Mouse (Mus musculus): Measurements from ENCODE around the gene Hs1bp3. TPM values are rescaled to one million over a fixed set of nuclear protein-coding genes. Genes with fewer than 3 reads are reported as not detected.

Gene Hs1bp3
- total and polyA plus RNA-seq, 2 experiments from 2014 or later = 9.5 to 9.7 TPM

DNA sequence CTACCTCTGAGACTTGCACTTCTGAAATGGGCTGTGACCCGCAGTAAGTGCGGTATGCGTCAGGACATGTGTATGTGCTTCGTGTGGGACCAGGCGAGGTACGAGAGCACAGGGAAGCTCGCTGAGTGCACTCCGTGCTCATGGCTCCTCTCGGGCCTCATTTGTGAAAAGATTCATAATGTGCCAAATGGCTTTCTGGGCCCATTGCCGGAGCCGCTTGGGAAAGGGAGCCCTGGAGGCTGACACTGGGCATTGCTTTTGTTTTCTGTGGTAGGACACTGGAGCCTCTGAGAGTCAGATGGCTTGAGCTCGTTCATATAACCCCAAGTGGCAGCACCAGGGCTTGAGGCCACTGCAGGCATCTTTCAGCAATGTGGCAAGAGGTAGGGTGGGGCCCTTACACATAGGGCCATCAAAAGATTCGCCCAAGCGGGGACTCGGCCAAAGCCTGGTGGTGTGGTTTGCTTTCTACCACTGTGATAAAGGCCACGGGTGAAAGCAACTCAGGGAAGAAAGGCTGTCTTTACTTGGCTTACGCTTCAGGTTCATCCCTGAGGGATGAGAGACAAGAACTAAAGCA, 12.8 kb downstream of the Hs1bp3 start:
- Histone ChIP-seq H3K27me3 (ENCODE audit: control insufficient read depth, insufficient read depth, low read length) (no peaks in the 10 kb centered on the region), H3K27ac (ENCODE audit: low read depth) (no peak overlapping the region), H3K4me3 (ENCODE audit: low read depth, low read length) (no peak overlapping the region), H3K4me1 (ENCODE audit: control insufficient read depth, insufficient read depth) (peaks cover 1% of the 10 kb centered on the region; the same call in 1 of the 2 replicates), H3K36me3 (replicated peaks; ENCODE audit: control insufficient read depth, insufficient read depth, low read length) (peaks cover 42% of the 10 kb centered on the region), H3K9me3 (replicated peaks; ENCODE audit: control insufficient read depth, low read length) (no peaks in the 10 kb centered on the region), H3K9ac (replicated peaks; ENCODE audit: low read depth, low read length) (no peak overlapping the region), H3K4me2 (ENCODE audit: low read depth, low read length) (no peak overlapping the region)
- DNase-seq (ENCODE audit: low spot score) (no peak), ATAC-seq (ENCODE audit: insufficient read depth, low read depth) (no peak)
- 90% methylated on average over 17 of the region's 17 CpGs for WGBS
- TF ChIP-seq EP300 (IDR thresholded peaks at IDR 0.05; ENCODE audit: low read depth) (no peak), CTCF (IDR thresholded peaks at IDR 0.05; ENCODE audit: low read depth) (no peak)

DNA sequence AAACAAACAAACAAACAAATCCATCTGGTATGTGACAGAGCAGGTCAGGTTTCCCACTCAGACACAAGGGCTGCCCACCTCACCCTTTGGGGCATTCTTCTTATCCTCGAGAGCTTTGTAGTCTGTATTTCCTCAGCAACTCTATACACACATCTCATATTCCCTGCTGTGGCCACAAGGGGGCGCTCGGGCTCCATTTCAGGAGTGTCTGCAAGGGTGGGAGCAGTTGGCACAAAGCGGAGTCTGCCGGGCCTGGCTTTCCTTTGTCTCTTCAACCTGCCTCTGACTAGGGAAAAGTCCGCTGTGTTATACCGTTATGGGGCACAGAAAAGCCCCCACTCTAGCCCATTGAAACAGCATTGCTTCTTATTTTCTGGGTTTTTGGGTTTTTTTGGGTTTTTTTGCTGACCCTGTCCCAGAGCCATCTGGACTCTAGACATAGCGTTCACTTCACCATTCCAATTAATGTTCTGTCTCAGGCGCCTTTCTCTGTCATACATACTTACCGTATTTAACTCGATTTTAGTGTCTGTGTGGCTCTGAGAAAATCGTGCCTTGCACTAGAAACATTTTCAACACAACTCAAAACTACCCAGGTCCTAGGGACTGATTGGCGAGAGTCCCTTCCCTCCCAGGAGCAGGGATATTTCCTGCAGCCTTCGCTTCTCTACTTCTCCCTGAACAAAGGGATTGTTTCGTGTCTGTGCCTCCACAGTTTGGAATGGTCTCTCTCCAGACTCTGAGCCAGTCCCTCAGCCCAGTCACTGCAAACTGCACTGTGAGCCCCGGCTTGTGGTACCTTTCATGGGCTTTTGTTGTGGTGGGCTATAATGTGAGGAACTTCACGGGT, 13.8 kb downstream of the Hs1bp3 start:
- peak; percentile 99 for TF ChIP-seq CTCF (IDR thresholded peaks at IDR 0.05; ENCODE audit: low read depth)
- TF ChIP-seq EP300 (IDR thresholded peaks at IDR 0.05; ENCODE audit: low read depth) = no peak
- DNase-seq (ENCODE audit: low spot score) (peak; percentile 90), ATAC-seq (ENCODE audit: insufficient read depth, low read depth) (peak; percentile 85)
- H3K27ac ChIP-seq (ENCODE audit: low read depth) = peak overlapping the region; percentile 59
- H3K4me2 ChIP-seq (ENCODE audit: low read depth, low read length) = no peak overlapping the region
- H3K4me1 ChIP-seq (ENCODE audit: control insufficient read depth, insufficient read depth) = peaks cover 9% of the 10 kb centered on the region; the same call in 1 of the 2 replicates
- peak overlapping the region; percentile 41 for H3K9ac ChIP-seq (replicated peaks; ENCODE audit: low read depth, low read length)
- H3K4me3 ChIP-seq (ENCODE audit: low read depth, low read length) = no peak overlapping the region
- peaks cover 33% of the 10 kb centered on the region for H3K36me3 ChIP-seq (replicated peaks; ENCODE audit: control insufficient read depth, insufficient read depth, low read length)
- 31% methylated on average over 17 of the region's 17 CpGs for WGBS
- no peaks in the 10 kb centered on the region for H3K9me3 ChIP-seq (replicated peaks; ENCODE audit: control insufficient read depth, low read length)
- H3K27me3 ChIP-seq (ENCODE audit: control insufficient read depth, insufficient read depth, low read length) = no peaks in the 10 kb centered on the region

DNA sequence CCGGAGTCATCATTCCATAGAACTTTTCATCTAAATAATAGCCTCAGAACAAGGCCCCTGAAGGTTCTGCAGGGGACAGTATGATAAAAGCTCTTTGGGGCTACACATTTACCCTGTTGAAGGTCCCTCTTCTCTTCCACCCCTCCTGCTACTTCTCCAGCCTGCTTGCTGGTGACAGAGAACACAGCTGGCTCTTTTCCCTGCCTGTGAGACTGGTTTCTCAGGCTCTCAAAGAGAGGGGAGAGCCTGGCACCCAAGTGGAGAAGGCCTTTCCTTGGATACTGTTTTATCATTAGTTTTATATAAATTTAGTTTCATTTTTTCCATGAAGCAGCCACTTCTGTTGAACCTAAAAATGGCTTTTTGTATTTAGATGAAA, 14.4 kb downstream of the Hs1bp3 start:
- Histone ChIP-seq H3K4me3 (ENCODE audit: low read depth, low read length) (no peak overlapping the region), H3K4me1 (ENCODE audit: control insufficient read depth, insufficient read depth) (peaks cover 12% of the 10 kb centered on the region; the same call in 1 of the 2 replicates), H3K27ac (ENCODE audit: low read depth) (peak overlapping the region; percentile 59), H3K9ac (replicated peaks; ENCODE audit: low read depth, low read length) (0 out of 2 replicates have a peak overlapping the region, but pooled peaks have one; percentile 41), H3K36me3 (replicated peaks; ENCODE audit: control insufficient read depth, insufficient read depth, low read length) (peaks cover 27% of the 10 kb centered on the region), H3K9me3 (replicated peaks; ENCODE audit: control insufficient read depth, low read length) (no peaks in the 10 kb centered on the region), H3K27me3 (ENCODE audit: control insufficient read depth, insufficient read depth, low read length) (no peaks in the 10 kb centered on the region), H3K4me2 (ENCODE audit: low read depth, low read length) (no peak overlapping the region)
- TF ChIP-seq EP300 (IDR thresholded peaks at IDR 0.05; ENCODE audit: low read depth) (no peak), CTCF (IDR thresholded peaks at IDR 0.05; ENCODE audit: low read depth) (no peak)
- WGBS = 87% methylated on average over 1 of the region's 1 CpGs
- no peak for ATAC-seq (ENCODE audit: insufficient read depth, low read depth)
- no peak for DNase-seq (ENCODE audit: low spot score)

DNA sequence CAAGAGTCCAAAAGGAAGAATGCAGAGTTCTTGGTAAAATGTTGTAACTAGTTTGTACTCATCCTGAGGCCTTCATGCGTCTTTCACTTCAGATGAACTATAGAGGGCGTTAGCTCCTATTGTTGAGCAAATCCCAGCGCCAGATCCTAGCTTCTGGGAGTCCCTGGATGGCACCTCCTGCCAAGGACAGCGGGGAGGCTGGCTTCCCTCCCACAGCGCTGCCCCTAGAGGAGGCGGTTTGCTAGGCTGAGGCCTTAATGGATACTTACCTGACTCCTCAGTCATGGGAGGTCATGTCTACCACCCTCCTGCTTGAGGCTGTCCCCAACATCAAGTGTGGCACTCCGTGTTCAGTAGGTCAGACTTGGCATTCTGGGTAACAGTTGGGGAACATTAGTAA, 16.0 kb downstream of the Hs1bp3 start:
- Histone ChIP-seq H3K27me3 (ENCODE audit: control insufficient read depth, insufficient read depth, low read length) (no peaks in the 10 kb centered on the region), H3K9ac (replicated peaks; ENCODE audit: low read depth, low read length) (no peak overlapping the region), H3K4me2 (ENCODE audit: low read depth, low read length) (no peak overlapping the region), H3K4me3 (ENCODE audit: low read depth, low read length) (no peak overlapping the region), H3K9me3 (replicated peaks; ENCODE audit: control insufficient read depth, low read length) (no peaks in the 10 kb centered on the region), H3K36me3 (replicated peaks; ENCODE audit: control insufficient read depth, insufficient read depth, low read length) (peaks cover 23% of the 10 kb centered on the region; the same call in 1 of the 2 replicates), H3K27ac (ENCODE audit: low read depth) (no peak overlapping the region), H3K4me1 (ENCODE audit: control insufficient read depth, insufficient read depth) (peaks cover 18% of the 10 kb centered on the region)
- ATAC-seq (ENCODE audit: insufficient read depth, low read depth) = no peak
- DNase-seq (ENCODE audit: low spot score) = no peak
- no peak for TF ChIP-seq EP300 (IDR thresholded peaks at IDR 0.05; ENCODE audit: low read depth)
- TF ChIP-seq CTCF (IDR thresholded peaks at IDR 0.05; ENCODE audit: low read depth) = 0 out of 2 replicates have a peak, but pooled peaks have one; percentile 19
- 88% methylated on average over 7 of the region's 7 CpGs for WGBS

DNA sequence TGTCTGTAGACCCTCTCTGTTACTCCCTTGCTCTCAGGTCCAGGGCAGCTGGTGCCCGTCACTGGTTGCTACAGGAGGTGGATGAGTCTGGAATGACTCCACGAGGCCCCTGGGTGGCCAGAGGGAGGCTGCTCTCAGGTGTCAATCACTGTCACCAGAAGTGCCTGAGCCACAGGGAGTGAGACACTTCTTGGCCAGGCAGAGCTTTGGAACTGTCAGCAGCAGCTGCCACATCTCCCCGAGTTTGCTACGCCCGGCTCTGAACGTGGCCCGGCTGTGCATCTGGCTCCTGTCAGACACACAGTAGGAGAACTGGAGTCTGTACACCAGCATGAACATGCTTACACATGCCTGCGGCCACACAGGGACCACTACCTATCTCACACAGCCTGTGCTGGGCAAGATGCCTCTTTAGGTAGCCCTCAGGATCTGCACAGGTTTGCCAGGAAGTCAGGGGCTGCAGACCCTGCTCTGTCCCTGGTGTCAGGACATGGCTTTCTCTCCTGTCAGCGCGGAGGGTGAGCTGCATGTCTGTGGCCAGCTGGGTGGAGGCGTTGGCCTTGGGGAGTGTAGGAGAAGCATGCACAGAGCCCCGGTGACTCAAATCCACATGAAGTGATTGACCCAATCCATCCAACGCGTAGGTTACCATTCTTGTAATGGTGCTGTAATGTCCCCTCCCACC, 18.4 kb downstream of the Hs1bp3 start:
- DNase-seq (ENCODE audit: low spot score) (peak; percentile 43), ATAC-seq (ENCODE audit: insufficient read depth, low read depth) (peak; percentile 43)
- peak overlapping the region; percentile 19; the same call in 1 of the 2 replicates for H3K9ac ChIP-seq (replicated peaks; ENCODE audit: low read depth, low read length)
- no peak overlapping the region for H3K4me2 ChIP-seq (ENCODE audit: low read depth, low read length)
- no peaks in the 10 kb centered on the region for H3K27me3 ChIP-seq (ENCODE audit: control insufficient read depth, insufficient read depth, low read length)
- no peaks in the 10 kb centered on the region for H3K9me3 ChIP-seq (replicated peaks; ENCODE audit: control insufficient read depth, low read length)
- 39% methylated on average over 14 of the region's 14 CpGs for WGBS
- H3K4me1 ChIP-seq (ENCODE audit: control insufficient read depth, insufficient read depth) = peaks cover 18% of the 10 kb centered on the region
- peaks cover 26% of the 10 kb centered on the region for H3K36me3 ChIP-seq (replicated peaks; ENCODE audit: control insufficient read depth, insufficient read depth, low read length)
- TF ChIP-seq CTCF (IDR thresholded peaks at IDR 0.05; ENCODE audit: low read depth) (no peak), EP300 (IDR thresholded peaks at IDR 0.05; ENCODE audit: low read depth) (no peak)
- no peak overlapping the region for H3K4me3 ChIP-seq (ENCODE audit: low read depth, low read length)
- peak overlapping the region; percentile 23; the same call in 1 of the 2 replicates for H3K27ac ChIP-seq (ENCODE audit: low read depth)
